Mouse (Mus musculus): ENCODE measurements around the gene Senp6.

DNA sequence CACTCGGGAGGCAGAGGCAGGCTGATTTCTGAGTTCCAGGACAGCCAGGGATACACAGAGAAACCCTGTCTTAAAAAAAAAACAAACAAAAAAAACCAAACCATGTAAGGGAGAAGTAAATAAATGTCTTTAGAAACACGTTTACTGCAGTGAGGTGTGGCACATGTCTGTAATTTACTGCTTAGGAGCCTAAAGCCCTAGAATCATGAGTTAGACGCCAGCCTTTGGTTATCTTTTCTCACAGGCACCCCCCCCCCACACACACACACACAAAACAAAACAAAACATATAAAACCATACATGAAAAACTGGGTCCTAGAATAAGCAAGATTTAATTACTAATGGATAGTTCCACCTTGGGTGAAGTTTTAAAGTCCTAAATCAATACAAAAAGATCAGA is 29.6 kb downstream of the Senp6 start:
- TF ChIP-seq EP300 (IDR thresholded peaks at IDR 0.05; ENCODE audit: insufficient read depth, low read depth, low read length): no peak
- TF ChIP-seq POLR2A (IDR thresholded peaks at IDR 0.05; ENCODE audit: insufficient read depth, low read length): no peak
